Mouse (Mus musculus): ENCODE data around the gene Fgfr1op. TPM values are rescaled to one million over a fixed set of nuclear protein-coding genes. Genes with fewer than 3 reads are reported as not detected.
"Not testable (repeated sequence)": the region's sequence is repeated elsewhere in the genome, so short reads cannot be mapped to it uniquely, and the experiment has no call there.

Fgfr1op gene
- polyA plus RNA-seq (2015; fragmentation: Nextera tagmentation; extraction: Ambion mirVana): 29.3 and 31.3 TPM in 2 replicates

DNA sequence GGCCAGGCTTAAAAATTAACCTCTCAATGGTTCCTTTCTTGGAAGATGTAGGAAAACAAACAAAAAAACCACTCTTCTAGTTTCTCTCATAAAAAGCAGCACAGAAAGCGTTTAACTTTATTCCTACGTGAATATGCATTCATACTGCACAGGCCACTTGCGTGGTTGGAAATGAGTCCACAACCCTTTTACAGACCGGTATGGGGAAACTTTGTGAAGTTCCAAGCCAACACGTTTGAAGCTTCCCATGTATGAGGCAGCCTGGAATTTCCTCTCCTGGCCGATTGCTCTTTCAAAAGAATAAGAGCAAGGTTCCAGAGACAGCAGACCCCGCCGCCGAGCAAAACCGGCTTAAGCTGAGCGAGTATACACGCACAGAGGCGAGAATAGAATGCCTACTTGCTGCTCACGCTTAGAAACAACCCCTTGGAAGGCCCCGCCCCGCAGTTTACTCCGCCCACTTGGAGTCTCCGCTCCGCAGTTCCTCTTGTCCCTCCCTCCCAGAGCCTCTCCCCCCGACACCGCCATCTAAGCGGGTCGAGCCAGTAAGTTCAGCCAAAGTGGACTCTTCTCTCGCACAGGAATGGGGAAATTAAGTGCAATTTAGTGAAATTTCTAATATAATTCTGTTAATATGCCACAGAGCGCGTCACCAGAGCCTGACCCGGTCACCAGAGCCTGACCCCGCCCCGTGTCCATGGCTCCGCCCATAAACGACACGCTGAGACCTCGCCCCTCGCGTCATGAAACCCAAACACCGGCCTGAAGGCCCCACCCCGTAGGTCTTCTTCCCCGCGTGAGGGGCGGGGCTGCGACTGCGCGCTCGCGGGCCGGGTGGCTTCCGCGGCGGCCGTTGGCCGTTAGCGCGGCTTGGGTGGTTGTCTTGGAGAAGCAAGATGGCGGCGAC, at the start of gene Fgfr1op:
Gene Fgfr1op, plus strand, starts transcription at position 801 of the 907 bp plus-strand sequence.
- not testable (repeated sequence) for H3K36me3 ChIP-seq; H3K9me3 ChIP-seq (replicated peaks); H3K27me3 ChIP-seq (replicated peaks); H3K4me1 ChIP-seq
- Histone ChIP-seq H3K27ac (replicated peaks) (peak within 1 kb of the TSS; percentile 72), H3K4me2 (peak within 1 kb of the TSS; percentile 48), H3K4me3 (replicated peaks) (peak within 1 kb of the TSS; percentile 50), H3K9ac (replicated peaks) (peak within 1 kb of the TSS; percentile 47)
- 2% methylated on average over 18 of the region's 55 CpGs for WGBS
- peak; percentile 97 for ATAC-seq (ENCODE audit: low FRiP score)

DNA sequence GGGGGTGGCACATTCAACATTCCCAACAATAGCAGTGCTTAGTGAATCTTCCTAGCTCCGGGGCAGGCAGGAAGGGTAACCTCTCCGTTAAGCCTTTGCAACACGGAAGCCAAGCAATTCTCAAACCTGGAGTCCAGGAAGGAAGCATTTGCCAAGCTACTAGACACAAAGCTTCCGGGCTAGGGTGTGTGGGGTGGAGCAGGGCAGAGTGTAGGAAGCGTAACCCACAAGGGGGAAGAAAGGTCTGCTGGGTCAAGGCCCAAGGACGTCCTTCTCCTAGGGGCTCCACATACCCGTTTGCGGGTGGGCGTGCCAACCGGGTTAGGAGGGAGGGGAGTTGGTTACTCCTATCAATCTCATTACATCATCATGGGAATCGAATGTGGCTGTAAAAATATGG, 48.9 kb upstream of the Fgfr1op start:
- not testable (repeated sequence) for H3K4me2 ChIP-seq; H3K27ac ChIP-seq (replicated peaks); H3K9ac ChIP-seq (replicated peaks); H3K4me3 ChIP-seq (replicated peaks); H3K36me3 ChIP-seq; H3K27me3 ChIP-seq (replicated peaks); H3K9me3 ChIP-seq (replicated peaks); H3K4me1 ChIP-seq; ATAC-seq (ENCODE audit: low FRiP score)
- 79% methylated on average over 5 of the region's 11 CpGs for WGBS

DNA sequence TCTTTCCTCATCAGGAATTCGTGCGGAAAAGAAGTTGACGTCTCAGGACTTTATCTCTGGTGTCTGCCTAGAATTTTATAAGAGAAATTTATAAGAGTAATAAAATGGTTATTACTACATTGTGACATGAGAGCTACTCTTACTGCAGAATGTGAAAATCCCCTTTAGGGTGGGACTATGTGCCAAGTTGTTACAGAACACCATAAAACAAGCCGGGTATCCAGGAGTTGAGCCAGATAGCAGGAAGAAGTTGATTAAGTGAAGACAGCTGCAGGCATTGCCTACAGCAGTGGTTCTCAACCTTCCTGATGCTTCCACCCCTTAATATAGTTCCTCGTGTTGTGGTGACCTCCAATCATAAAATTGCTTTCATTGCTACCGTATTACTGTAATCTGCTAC, 48.4 kb upstream of the Fgfr1op start:
- not testable (repeated sequence) for H3K27ac ChIP-seq (replicated peaks); H3K27me3 ChIP-seq (replicated peaks); H3K4me3 ChIP-seq (replicated peaks); H3K9me3 ChIP-seq (replicated peaks); H3K36me3 ChIP-seq; H3K4me1 ChIP-seq; H3K9ac ChIP-seq (replicated peaks); ATAC-seq (ENCODE audit: low FRiP score); H3K4me2 ChIP-seq
- WGBS: no CpG with 5 or more reads among the region's 6 CpGs

DNA sequence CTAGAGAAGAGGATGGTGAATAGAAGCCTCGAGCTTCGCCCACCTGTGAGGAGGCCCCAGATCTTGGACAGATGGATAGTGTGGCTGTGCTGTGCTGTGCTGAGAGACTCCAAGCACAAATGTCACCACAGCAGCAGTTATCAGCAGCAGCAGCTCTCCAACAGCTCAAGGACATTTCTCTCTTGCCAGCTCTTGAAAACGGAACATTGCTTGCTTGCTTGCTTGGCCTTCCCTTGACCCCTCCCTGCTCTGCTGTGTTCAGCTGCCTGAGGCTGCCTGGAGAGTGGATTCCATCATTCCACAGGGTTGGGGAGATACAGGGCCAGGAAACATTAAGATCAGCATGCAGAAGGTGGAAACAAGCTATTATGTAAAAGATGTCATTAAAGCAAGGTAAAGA, 42.3 kb upstream of the Fgfr1op start:
- not testable (repeated sequence) for H3K9ac ChIP-seq (replicated peaks); ATAC-seq (ENCODE audit: low FRiP score); H3K9me3 ChIP-seq (replicated peaks); H3K27me3 ChIP-seq (replicated peaks); H3K4me3 ChIP-seq (replicated peaks); H3K4me1 ChIP-seq; H3K27ac ChIP-seq (replicated peaks); H3K4me2 ChIP-seq; H3K36me3 ChIP-seq
- WGBS: no CpG with 5 or more reads among the region's 3 CpGs

DNA sequence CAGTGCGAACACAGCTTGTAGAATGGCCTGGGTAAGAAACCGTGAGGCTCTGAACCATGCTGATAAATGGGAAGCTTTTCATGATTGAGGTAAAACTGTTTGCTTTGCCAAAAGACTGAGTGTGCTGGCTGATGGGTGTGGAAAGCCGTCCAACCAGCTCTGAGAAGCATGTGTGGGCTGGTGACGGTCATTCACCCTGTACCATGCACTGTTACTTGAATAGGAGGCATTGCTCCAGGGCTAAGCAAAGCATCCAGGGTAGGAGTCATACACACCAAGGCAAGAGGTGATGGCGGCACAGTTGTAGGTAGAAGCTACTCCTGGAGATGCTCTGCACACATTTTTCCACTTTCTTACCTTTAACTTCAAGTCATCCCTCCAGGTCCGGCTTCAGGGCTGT, 40.7 kb upstream of the Fgfr1op start:
- not testable (repeated sequence) for H3K9ac ChIP-seq (replicated peaks); H3K27me3 ChIP-seq (replicated peaks); H3K4me2 ChIP-seq; H3K27ac ChIP-seq (replicated peaks); ATAC-seq (ENCODE audit: low FRiP score); H3K36me3 ChIP-seq; H3K9me3 ChIP-seq (replicated peaks); H3K4me1 ChIP-seq; H3K4me3 ChIP-seq (replicated peaks)
- WGBS: 92% methylated on average over 2 of the region's 6 CpGs

DNA sequence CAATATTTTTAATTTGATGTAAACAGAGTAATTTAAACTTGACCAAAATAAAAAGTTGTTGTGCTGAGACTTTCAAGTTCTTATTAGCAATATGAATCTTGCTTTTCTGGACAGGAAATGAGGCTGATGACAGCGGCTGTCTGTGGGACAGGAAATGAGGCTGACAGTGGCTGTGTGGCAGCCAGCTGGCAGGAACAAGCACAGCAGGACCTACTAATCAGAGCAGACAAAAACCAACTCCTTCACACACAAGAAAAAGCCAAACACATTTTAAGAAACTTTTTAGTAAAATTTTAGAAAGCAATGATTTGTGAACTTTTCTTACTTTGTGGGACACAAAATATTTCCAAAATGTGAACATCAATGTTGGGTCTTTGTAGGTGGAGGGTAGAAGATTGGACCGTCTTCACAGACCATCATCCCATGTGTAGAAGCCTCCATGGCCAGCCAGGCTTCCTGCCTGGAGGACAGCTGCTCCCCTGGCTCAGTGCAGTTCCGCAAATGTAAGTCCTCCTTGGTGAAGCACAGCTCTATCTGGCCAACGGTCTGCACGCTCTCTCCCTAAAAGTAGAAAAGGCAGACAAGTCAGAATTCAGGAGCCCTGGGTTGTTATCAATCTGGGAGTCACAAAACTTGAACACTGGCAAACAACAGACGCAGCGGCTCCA, 36.8 kb upstream of the Fgfr1op start:
- not testable (repeated sequence) for ATAC-seq (ENCODE audit: low FRiP score); H3K4me1 ChIP-seq; H3K9ac ChIP-seq (replicated peaks); H3K9me3 ChIP-seq (replicated peaks); H3K27ac ChIP-seq (replicated peaks); H3K36me3 ChIP-seq; H3K4me3 ChIP-seq (replicated peaks); H3K4me2 ChIP-seq; H3K27me3 ChIP-seq (replicated peaks)
- WGBS: 89% methylated on average over 1 of the region's 7 CpGs

DNA sequence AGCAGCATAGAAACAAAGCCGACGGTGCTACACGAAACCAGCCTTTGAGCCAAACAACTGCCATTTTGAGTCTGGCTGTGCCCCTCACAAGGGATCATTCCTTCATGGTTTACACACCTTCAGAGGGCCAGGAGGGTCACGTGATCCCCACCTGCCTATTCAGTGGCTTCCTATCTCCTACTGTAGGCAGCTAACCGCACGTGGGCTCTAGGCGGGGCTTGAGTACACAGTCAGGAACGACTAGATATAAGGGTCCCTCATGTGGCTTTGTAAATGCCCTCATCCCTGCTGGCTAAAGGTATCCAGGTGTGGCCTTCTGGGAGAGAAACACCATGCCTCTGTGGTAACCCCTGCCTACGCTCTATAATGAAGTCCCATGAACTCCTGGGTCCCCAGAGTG, 35.7 kb upstream of the Fgfr1op start:
- not testable (repeated sequence) for H3K4me3 ChIP-seq (replicated peaks); H3K36me3 ChIP-seq; ATAC-seq (ENCODE audit: low FRiP score); H3K27ac ChIP-seq (replicated peaks); H3K4me2 ChIP-seq; H3K4me1 ChIP-seq; H3K9ac ChIP-seq (replicated peaks); H3K27me3 ChIP-seq (replicated peaks); H3K9me3 ChIP-seq (replicated peaks)
- 89% methylated on average over 9 of the region's 9 CpGs for WGBS

DNA sequence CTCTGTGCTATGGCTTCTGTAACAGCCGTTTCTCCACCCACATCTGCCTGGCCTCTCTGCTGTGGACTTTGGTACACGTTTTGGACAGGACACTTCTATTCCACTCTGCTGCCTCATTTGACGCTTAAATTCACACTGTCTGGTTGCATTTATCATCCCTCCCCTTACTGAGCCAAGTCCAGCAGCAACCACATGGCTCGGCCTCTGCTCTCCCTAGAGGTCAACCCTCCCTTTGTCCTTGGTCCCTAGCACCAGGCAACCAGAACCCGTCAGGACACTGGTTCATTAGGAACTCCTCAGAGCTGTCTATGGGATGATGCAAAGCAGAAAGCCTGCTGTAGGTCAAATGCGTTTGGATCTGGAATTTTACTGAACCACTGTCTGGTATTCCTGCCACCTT, 34.5 kb upstream of the Fgfr1op start:
- H3K4me2 ChIP-seq; ATAC-seq (ENCODE audit: low FRiP score); H3K9ac ChIP-seq (replicated peaks); H3K27me3 ChIP-seq (replicated peaks); H3K4me3 ChIP-seq (replicated peaks); H3K36me3 ChIP-seq; H3K4me1 ChIP-seq; H3K9me3 ChIP-seq (replicated peaks); H3K27ac ChIP-seq (replicated peaks): not testable (repeated sequence)
- WGBS: no CpG with 5 or more reads among the region's 6 CpGs

DNA sequence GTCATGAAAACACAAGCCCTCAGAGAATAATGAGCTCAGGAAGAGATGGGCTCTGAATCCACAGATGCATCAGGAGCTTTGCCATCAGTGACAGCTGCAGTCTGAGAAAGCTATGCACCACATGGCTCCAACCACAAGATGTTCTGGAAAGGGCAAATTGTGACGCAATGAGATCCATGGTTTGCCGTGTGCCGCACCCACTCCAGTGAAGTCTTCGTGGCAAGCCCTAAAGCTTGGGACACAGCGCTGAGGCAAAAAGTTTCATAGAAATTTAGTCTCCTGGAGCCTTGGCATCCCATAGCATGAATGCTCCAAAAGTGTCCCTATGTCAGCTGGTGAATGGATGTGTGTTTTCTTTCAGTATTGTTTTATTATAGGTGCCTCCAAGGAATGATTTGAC, 27.2 kb upstream of the Fgfr1op start:
- 93% methylated on average over 5 of the region's 5 CpGs for WGBS
- H3K4me1 ChIP-seq; H3K9me3 ChIP-seq (replicated peaks); H3K4me2 ChIP-seq; H3K27me3 ChIP-seq (replicated peaks); H3K9ac ChIP-seq (replicated peaks); H3K36me3 ChIP-seq; H3K27ac ChIP-seq (replicated peaks); H3K4me3 ChIP-seq (replicated peaks); ATAC-seq (ENCODE audit: low FRiP score): not testable (repeated sequence)

DNA sequence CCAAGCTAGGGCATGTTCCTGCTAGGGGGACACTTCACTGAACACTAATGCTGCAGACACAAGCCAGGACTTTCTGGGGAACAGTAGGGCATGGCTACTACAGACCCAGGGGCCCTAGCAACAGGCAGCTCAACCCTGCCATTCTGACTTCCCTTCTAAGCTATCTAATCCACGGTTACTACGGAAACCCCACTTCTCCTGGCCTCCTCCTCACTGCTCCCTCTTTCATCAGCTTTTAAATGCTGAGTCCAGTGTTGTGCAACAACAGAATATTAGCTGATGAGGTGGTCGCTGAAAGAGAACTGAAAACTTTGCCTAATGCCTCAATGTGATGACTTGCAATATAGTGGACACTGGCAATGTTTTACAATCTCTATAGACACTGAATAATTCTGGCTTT, 25.1 kb upstream of the Fgfr1op start:
- not testable (repeated sequence) for H3K36me3 ChIP-seq; H3K27me3 ChIP-seq (replicated peaks); H3K9ac ChIP-seq (replicated peaks); H3K4me3 ChIP-seq (replicated peaks); H3K4me2 ChIP-seq; H3K4me1 ChIP-seq; H3K27ac ChIP-seq (replicated peaks); ATAC-seq (ENCODE audit: low FRiP score); H3K9me3 ChIP-seq (replicated peaks)
- 81% methylated on average over 3 of the region's 3 CpGs for WGBS

DNA sequence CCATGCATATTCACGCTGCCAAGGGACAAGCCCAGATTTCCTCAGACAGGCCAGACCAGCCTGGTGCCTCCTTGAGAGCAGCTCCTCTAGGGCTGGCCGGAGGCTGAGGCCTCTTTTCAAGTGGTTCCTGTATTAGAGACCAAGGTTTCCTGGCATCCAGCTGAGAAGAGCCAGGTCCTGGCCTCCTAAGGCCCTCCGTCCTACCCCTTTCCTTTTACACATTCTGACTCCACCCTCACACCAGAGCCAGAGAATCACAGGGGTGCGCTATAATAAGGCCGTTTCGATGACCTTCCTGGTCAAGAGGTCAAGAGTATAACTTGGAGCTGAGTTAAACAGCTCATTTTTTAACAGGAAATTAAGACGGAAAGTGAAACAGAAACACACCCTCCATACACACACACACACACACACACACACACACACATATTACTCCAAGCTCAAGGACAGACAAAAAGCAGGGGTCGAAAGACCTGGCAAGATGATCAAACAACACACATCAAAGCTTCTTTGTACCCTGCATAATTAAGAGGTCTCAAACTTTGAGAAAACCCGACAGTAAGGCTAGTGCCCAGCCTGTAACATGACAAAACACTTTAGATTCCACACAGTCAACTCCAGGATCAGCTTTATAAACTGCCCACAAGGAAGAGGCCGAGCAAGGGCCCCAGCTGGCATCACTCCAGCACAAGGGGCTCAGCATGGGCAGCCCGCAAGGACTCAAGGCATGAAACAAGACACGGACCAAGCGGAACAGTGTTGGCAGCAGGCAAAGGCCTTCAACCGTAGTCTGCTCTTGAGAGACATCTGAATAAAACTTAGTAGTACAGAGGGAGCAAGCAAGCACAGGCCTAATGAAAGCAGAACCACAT, 21.3 kb upstream of the Fgfr1op start:
- H3K36me3 ChIP-seq; H3K9ac ChIP-seq (replicated peaks); H3K4me3 ChIP-seq (replicated peaks); ATAC-seq (ENCODE audit: low FRiP score); H3K9me3 ChIP-seq (replicated peaks); H3K4me2 ChIP-seq; H3K27me3 ChIP-seq (replicated peaks); H3K4me1 ChIP-seq; H3K27ac ChIP-seq (replicated peaks): not testable (repeated sequence)
- WGBS: 59% methylated on average over 10 of the region's 14 CpGs
